In genomic region chr8:104242038-104242644, GRCm38 (mm10) we compare ENCODE assay signal across 38 mouse cellular contexts. TPM values are rescaled to one million over a fixed set of nuclear protein-coding genes. Genes with fewer than 3 reads are reported as not detected.
"Had no signal": no experiment of that assay in that cellular context is flagged by ENCODE, and none has a peak within 500 bp of the region (broad histone marks: within the 10 kb centered on the region; RNA-seq: fewer than 3 reads in every experiment).

No protein-coding gene starts in this region.

- ATAC-seq: hindbrain, postnatal 0 days had no signal

- H3K9ac ChIP-seq: heart, embryonic 12.5 days; hindbrain, embryonic 12.5 days; hindbrain, embryonic 15.5 days; limb, embryonic 12.5 days; liver, embryonic 13.5 days had no signal

- H3K4me2 ChIP-seq: heart, embryonic 12.5 days; hindbrain, embryonic 12.5 days; hindbrain, embryonic 15.5 days; limb, embryonic 12.5 days; liver, embryonic 11.5 days; liver, embryonic 13.5 days had no signal

- H3K9me3 ChIP-seq: heart, embryonic 10.5 days; heart, embryonic 12.5 days; hindbrain, embryonic 10.5 days; hindbrain, embryonic 12.5 days; hindbrain, embryonic 15.5 days; limb, embryonic 10.5 days; limb, embryonic 12.5 days; liver, embryonic 13.5 days had no signal

- H3K27ac ChIP-seq: gastrocnemius, adult 2 months; heart, adult 2 months; heart, embryonic 10.5 days; hindbrain, embryonic 10.5 days; hindbrain, embryonic 12.5 days; hindbrain, embryonic 15.5 days; hindbrain, postnatal 0 days; layer of hippocampus, adult 2 months; left cerebral cortex, adult 2 months; limb, embryonic 10.5 days; limb, embryonic 12.5 days; liver, embryonic 13.5 days had no signal

- H3K27me3 ChIP-seq: heart, embryonic 12.5 days; hindbrain, embryonic 12.5 days; hindbrain, embryonic 15.5 days; limb, embryonic 12.5 days; liver, embryonic 13.5 days had no signal

- DNase-seq: gastrocnemius, adult 2 months; gastrocnemius, postnatal 10 days; gastrocnemius, postnatal 25 days; heart, adult 2 months; heart, postnatal 10 days; heart, postnatal 4 days; kidney, adult 18-20 months; kidney, adult 8-10 months; kidney, postnatal 10 days; kidney, postnatal 25 days; kidney, postnatal 4 days; liver; liver, embryonic 13.5 days had no signal

- H3K4me3 ChIP-seq: gastrocnemius, adult 2 months; heart, adult 2 months; heart, embryonic 10.5 days; heart, embryonic 12.5 days; hindbrain, embryonic 10.5 days; hindbrain, embryonic 12.5 days; hindbrain, embryonic 15.5 days; layer of hippocampus, adult 2 months; left cerebral cortex, adult 2 months; limb, embryonic 10.5 days; limb, embryonic 12.5 days; liver, embryonic 13.5 days had no signal

RNA-seq across cellular contexts. Expression of gene Cmtm2a, which starts 50.8 kb away (rescaled TPM):
- total RNA-seq: gastrocnemius, adult 2 months; gastrocnemius, postnatal 10 days; gastrocnemius, postnatal 25 days; gastrocnemius, postnatal 4 days; granulocyte monocyte progenitor cell, adult 5-6 weeks; heart, adult 2 months; heart, postnatal 10 days; heart, postnatal 25 days; heart, postnatal 4 days; layer of hippocampus, adult 2 months; layer of hippocampus, postnatal 10 days; layer of hippocampus, postnatal 25 days; left cerebral cortex, adult 2 months; left cerebral cortex, postnatal 14 days; left cerebral cortex, postnatal 36 days had no signal
- polyA plus RNA-seq: frontal cortex, adult 2 months; heart, embryonic 10.5 days; heart, embryonic 12.5 days; heart, embryonic 14.5 days; heart, embryonic 16.5 days; hindbrain, embryonic 10.5 days; hindbrain, embryonic 12.5 days; hindbrain, embryonic 15.5 days; hindbrain, postnatal 0 days; intestine, embryonic 14.5 days; kidney, embryonic 14.5 days; kidney, embryonic 16.5 days; limb, embryonic 10.5 days; limb, embryonic 12.5 days; limb, embryonic 14.5 days; liver, embryonic 11.5 days; liver, embryonic 13.5 days had no signal
